Mouse (Mus musculus): ENCODE data around the gene BC030499. TPM values are rescaled to one million over a fixed set of nuclear protein-coding genes. Genes with fewer than 3 reads are reported as not detected.

BC030499 gene
- polyA plus RNA-seq, 1 experiment from 2014 or later = 0.22 TPM

DNA sequence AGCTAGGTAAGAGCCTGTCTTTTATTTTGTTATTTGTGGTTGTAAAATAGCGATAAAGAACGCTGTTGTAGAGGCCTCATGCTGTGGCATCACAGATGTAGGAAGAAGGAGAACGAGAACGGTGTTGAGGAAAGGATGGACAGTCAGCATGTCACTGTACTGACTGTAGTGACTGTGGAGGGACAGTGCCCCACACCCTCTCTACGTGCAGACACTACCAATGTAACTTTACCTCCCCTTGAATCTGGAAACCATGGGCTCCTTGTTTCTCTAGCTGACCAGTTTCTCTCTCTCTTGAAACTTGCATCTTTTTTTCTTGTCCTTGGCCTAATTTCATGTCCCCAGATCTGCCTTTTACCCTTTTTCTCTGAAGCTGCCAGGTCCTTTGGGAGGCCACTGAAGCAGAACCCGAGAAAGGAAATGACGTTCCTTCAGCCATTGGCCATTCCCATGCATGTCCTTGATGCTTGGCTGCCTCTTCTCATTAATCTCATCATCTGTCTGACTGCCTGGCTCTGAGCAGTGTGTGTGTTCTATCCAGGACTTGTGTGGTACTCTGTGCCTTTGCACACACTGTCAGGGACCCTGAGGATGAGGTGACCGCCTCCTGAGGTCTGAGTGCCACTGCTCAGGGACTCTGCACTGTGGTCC is 20.3 kb downstream of the BC030499 start:
- ATAC-seq (ENCODE audit: insufficient read depth) = no peak
- Histone ChIP-seq H3K9me3 (replicated peaks) (no peaks in the 10 kb centered on the region), H3K4me3 (replicated peaks) (no peak overlapping the region), H3K27me3 (no peaks in the 10 kb centered on the region), H3K4me2 (no peak overlapping the region), H3K4me1 (replicated peaks) (peaks cover 16% of the 10 kb centered on the region), H3K9ac (no peak overlapping the region), H3K36me3 (replicated peaks) (peaks cover 97% of the 10 kb centered on the region), H3K27ac (replicated peaks) (no peak overlapping the region)
- 92% methylated on average over 8 of the region's 8 CpGs for WGBS (ENCODE audit: insufficient replicate concordance)

DNA sequence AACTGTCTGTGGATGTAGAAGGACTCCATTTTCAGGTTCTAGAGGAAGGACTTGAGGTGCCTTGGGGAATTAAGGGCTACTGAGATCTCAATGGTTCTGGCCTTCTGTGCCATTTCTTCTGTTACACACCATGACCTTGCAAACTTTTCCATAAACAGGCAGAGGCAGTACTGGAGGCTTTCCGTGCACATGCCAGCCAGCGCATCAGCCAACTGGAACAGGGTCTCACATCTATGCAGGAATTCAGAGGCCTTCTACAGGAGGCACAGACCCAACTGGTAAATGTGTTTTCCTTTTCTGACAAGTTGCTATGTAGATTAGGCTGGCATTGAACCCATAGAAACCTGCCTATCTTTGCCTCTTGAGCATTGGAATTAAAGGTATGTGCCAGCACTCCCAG is 23.0 kb downstream of the BC030499 start:
- 91% methylated on average over 2 of the region's 2 CpGs for WGBS (ENCODE audit: insufficient replicate concordance)
- no peaks in the 10 kb centered on the region for H3K9me3 ChIP-seq (replicated peaks)

DNA sequence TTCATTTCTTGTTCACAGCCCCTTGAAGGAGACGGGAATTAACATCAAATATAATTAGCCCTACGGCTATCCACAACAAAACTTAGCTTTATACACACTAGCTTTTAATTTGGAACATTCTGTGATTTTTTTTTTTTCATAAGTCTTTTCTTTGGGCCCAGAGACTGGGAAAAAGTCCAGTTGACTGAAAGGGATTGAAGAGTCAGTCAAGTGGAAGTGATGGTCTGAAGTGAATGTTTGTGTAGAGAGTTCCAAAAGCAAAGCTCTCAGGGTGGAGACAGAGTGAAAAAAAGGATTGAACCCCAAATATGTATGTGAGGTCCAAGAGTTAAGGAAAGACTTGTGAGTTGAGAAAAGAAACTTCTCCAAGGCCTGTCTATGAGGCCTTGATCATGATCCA is 27.8 kb downstream of the BC030499 start:
- 83% methylated on average over 2 of the region's 2 CpGs for WGBS (ENCODE audit: insufficient replicate concordance)

More for the DNA sequence above, 23.0 kb downstream of the BC030499 start:
- H3K4me1 ChIP-seq (replicated peaks) = no peaks in the 10 kb centered on the region
- H3K27me3 ChIP-seq = no peaks in the 10 kb centered on the region
- no peak for ATAC-seq (ENCODE audit: insufficient read depth)
- peaks cover 98% of the 10 kb centered on the region for H3K36me3 ChIP-seq (replicated peaks)
- no peak overlapping the region for H3K27ac ChIP-seq (replicated peaks)
- no peak overlapping the region for H3K4me2 ChIP-seq
- H3K4me3 ChIP-seq (replicated peaks) = no peak overlapping the region
- no peak overlapping the region for H3K9ac ChIP-seq

DNA sequence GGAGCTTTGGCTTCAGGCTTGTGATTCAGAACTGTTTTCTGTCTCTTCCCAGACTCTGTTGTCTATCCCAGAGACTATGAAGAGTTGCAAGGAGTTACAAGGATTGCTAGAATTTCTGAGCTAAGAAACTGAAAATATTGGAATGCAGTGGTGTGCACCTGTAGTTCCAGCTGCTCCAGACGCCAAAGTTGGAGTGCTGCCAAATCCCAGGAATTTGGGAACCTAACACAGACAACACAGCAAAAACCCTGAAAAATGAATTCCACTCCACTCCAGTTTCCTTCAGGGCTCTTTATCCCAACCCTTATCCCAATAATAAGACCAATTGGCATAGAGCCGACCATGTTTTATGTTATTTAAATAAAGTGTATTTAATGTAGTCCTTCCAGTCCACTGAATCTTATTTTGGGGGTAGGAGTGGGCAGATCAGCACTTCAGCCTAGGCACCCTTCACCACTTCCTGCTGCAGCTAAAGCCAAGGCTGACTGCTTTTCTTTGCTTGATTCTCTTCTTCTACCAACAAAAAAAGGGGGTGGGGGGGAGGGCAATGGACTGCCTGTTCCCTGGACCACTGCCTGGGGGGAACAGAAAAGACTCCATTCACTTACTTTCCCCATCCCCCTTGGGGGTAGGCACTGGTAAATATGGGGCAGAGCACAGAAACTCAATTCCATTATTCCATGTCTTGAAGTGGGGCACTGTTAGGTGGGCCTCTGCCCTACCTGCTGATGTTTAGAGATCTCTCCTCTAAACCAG is 31.6 kb downstream of the BC030499 start:
- no peaks in the 10 kb centered on the region for H3K9me3 ChIP-seq (replicated peaks)
- H3K9ac ChIP-seq = no peak overlapping the region
- WGBS (ENCODE audit: insufficient replicate concordance) = 82% methylated on average over 2 of the region's 2 CpGs
- ATAC-seq (ENCODE audit: insufficient read depth) = peak; percentile 14; the same call in 1 of the 2 replicates
- peak overlapping the region; percentile 15; the same call in 1 of the 2 replicates for H3K27ac ChIP-seq (replicated peaks)
- H3K36me3 ChIP-seq (replicated peaks) = peaks cover 56% of the 10 kb centered on the region
- no peak overlapping the region for H3K4me3 ChIP-seq (replicated peaks)
- H3K4me1 ChIP-seq (replicated peaks) = peaks cover 16% of the 10 kb centered on the region
- no peak overlapping the region for H3K4me2 ChIP-seq
- H3K27me3 ChIP-seq = no peaks in the 10 kb centered on the region

More for the DNA sequence above, 27.8 kb downstream of the BC030499 start:
- no peak overlapping the region for H3K27ac ChIP-seq (replicated peaks)
- H3K9ac ChIP-seq = no peak overlapping the region
- H3K9me3 ChIP-seq (replicated peaks) = no peaks in the 10 kb centered on the region
- H3K4me1 ChIP-seq (replicated peaks) = peaks cover 11% of the 10 kb centered on the region
- peaks cover 95% of the 10 kb centered on the region for H3K36me3 ChIP-seq (replicated peaks)
- no peak overlapping the region for H3K4me3 ChIP-seq (replicated peaks)
- H3K4me2 ChIP-seq = no peak overlapping the region
- no peaks in the 10 kb centered on the region for H3K27me3 ChIP-seq
- no peak for ATAC-seq (ENCODE audit: insufficient read depth)

DNA sequence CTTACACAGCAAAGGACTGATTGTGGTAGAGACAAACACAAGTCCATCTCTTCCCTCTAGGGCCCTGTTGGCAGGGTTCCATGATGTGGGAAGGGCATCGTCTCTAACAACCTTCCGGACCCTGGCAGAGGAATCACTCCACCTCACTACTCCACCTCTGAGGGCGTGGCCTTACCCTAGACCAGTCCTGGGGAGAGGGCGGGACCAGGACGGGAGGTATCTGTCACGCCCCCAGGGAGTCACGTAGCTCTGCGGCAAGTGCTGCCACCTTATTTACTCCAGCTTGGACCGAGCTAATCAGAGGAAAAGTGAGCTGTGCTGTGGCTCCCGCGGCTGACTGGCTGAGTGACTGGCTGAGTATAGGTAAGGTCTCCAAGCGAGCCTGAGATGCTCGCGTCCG is 32.2 kb downstream of the BC030499 start, which contains the start of gene Aldoc:
Aldoc (plus strand) TSS at position 109 of the 400 bp plus-strand sequence.
- H3K9ac ChIP-seq = no peak within 1 kb of the TSS
- H3K27ac ChIP-seq (replicated peaks) = peak within 1 kb of the TSS; percentile 64
- H3K4me1 ChIP-seq (replicated peaks) = peaks cover 16% of the 10 kb centered on the region
- ATAC-seq (ENCODE audit: insufficient read depth) = peak; percentile 94
- peak within 1 kb of the TSS; percentile 55 for H3K4me2 ChIP-seq
- peak within 1 kb of the TSS; percentile 28 for H3K4me3 ChIP-seq (replicated peaks)
- peaks cover 50% of the 10 kb centered on the region for H3K36me3 ChIP-seq (replicated peaks)
- 5% methylated on average over 15 of the region's 15 CpGs for WGBS (ENCODE audit: insufficient replicate concordance)
- no peaks in the 10 kb centered on the region for H3K27me3 ChIP-seq
- no peaks in the 10 kb centered on the region for H3K9me3 ChIP-seq (replicated peaks)

- no peak for ATAC-seq (ENCODE audit: insufficient read depth)
- 82% methylated on average over 15 of the region's 15 CpGs for WGBS (ENCODE audit: insufficient replicate concordance)
- Histone ChIP-seq H3K9ac (no peak overlapping the region), H3K9me3 (replicated peaks) (no peaks in the 10 kb centered on the region), H3K27me3 (no peaks in the 10 kb centered on the region), H3K4me2 (no peak overlapping the region), H3K4me1 (replicated peaks) (peaks cover 22% of the 10 kb centered on the region), H3K27ac (replicated peaks) (no peak overlapping the region), H3K4me3 (replicated peaks) (no peak overlapping the region), H3K36me3 (replicated peaks) (peaks cover 37% of the 10 kb centered on the region)
These were observed 33.6 kb downstream of the BC030499 start for GRCm38 (mm10) chr11:78324000-78324785.

DNA sequence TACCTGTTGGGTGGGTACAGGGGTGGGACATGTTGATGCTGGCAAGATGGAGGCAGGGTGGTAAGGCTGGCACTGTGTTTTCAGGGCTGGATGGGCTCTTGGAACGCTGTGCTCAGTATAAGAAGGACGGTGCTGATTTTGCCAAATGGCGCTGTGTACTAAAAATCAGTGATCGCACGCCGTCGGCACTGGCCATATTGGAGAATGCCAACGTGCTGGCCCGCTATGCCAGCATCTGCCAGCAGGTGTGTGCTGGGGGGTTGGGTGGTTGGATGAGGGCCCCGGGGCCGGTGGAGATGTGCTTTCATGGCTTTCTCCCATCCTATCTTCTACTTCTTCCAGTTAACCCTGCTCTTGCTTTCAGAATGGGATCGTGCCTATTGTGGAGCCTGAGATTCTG is 34.3 kb downstream of the BC030499 start:
- Histone ChIP-seq H3K27me3 (no peaks in the 10 kb centered on the region), H3K9ac (no peak overlapping the region), H3K9me3 (replicated peaks) (no peaks in the 10 kb centered on the region), H3K27ac (replicated peaks) (no peak overlapping the region), H3K36me3 (replicated peaks) (peaks cover 29% of the 10 kb centered on the region), H3K4me3 (replicated peaks) (no peak overlapping the region), H3K4me1 (replicated peaks) (peaks cover 28% of the 10 kb centered on the region), H3K4me2 (no peak overlapping the region)
- no peak for ATAC-seq (ENCODE audit: insufficient read depth)
- WGBS (ENCODE audit: insufficient replicate concordance) = 83% methylated on average over 12 of the region's 12 CpGs

GRCm38 (mm10) chr11:78327215-78327614 is 36.6 kb downstream of the BC030499 start:
- no peak for ATAC-seq (ENCODE audit: insufficient read depth)
- 86% methylated on average over 4 of the region's 4 CpGs for WGBS (ENCODE audit: insufficient replicate concordance)
- no peak overlapping the region for H3K4me3 ChIP-seq (replicated peaks)

DNA sequence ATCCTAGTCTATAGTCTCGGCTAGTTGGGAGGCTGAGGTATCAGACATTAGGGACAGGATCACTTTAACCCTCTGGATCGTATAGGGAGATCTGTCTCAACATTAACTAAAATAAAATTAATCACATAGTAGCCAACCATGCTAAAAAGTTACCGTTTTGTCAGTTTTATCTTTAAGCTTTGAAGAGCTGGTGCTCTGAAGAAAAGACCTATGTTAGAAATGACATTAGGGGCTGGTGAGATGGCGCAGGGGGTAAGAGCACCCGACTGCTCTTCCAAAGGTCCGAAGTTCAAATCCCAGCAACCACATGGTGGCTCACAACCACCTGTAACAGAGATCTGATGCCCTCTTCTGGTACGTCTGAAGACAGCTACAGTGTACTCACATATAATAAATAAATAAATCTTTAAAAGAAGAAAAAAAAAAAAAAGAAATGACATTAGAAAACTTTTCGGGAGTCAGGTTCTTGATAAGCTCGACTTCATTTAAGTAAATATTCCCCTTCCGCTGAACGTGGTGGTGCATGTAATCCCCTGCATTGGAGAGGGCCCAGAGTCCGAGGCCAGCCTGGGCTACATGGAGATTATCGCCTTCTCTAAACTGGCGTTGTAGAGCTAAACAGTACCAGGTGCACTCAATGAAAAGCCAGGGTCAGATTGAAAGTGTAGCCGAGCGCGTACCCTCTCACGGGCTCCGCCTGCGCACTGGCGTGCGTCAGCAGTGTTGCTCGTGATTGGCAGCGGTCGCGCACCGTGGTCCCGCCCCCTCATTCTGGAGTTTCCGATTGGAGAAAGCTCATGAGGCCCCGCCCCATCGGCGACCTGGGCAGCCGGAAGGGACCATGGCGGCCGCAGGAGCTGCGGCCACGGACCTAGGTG is 37.2 kb downstream of the BC030499 start, which contains the start of gene Pigs:
Pigs (plus strand) TSS at position 782 of the 878 bp plus-strand sequence.
- 9% methylated on average over 37 of the region's 37 CpGs for WGBS (ENCODE audit: insufficient replicate concordance)
- peaks cover 22% of the 10 kb centered on the region for H3K4me1 ChIP-seq (replicated peaks)
- peak; percentile 93 for ATAC-seq (ENCODE audit: insufficient read depth)
- peak within 1 kb of the TSS; percentile 70 for H3K27ac ChIP-seq (replicated peaks)
- H3K27me3 ChIP-seq = no peaks in the 10 kb centered on the region
- peaks cover 4% of the 10 kb centered on the region for H3K36me3 ChIP-seq (replicated peaks)
- H3K9me3 ChIP-seq (replicated peaks) = no peaks in the 10 kb centered on the region
- H3K9ac ChIP-seq = peak within 1 kb of the TSS; percentile 81
- peak within 1 kb of the TSS; percentile 95 for H3K4me2 ChIP-seq
- peak within 1 kb of the TSS; percentile 84 for H3K4me3 ChIP-seq (replicated peaks)

More at GRCm38 (mm10) chr11:78327215-78327614, 36.6 kb downstream of the BC030499 start:
- Histone ChIP-seq H3K27me3 (no peaks in the 10 kb centered on the region), H3K4me2 (no peak overlapping the region), H3K36me3 (replicated peaks) (peaks cover 7% of the 10 kb centered on the region), H3K9ac (no peak overlapping the region), H3K9me3 (replicated peaks) (no peaks in the 10 kb centered on the region), H3K4me1 (replicated peaks) (peaks cover 28% of the 10 kb centered on the region), H3K27ac (replicated peaks) (no peak overlapping the region)

- Histone ChIP-seq H3K4me2 (peak overlapping the region; percentile 95), H3K4me1 (replicated peaks) (peaks cover 15% of the 10 kb centered on the region), H3K9me3 (replicated peaks) (no peaks in the 10 kb centered on the region), H3K4me3 (replicated peaks) (peak overlapping the region; percentile 84), H3K36me3 (replicated peaks) (peaks cover 11% of the 10 kb centered on the region; the same call in 1 of the 2 replicates), H3K27ac (replicated peaks) (peak overlapping the region; percentile 58; the same call in 1 of the 2 replicates), H3K9ac (peak overlapping the region; percentile 81), H3K27me3 (no peaks in the 10 kb centered on the region)
- ATAC-seq (ENCODE audit: insufficient read depth) = peak; percentile 69
- WGBS (ENCODE audit: insufficient replicate concordance) = under 1% methylated on average over 41 of the region's 41 CpGs
These were observed 37.9 kb downstream of the BC030499 start for GRCm38 (mm10) chr11:78328512-78329056.
